Mouse (Mus musculus) stomach, postnatal 0 days (tissue): ENCODE data around the gene Calm5.

Experiments used
- CTCF ChIP-seq: IDR thresholded peaks from 2 replicates; pipeline ENCODE4 v1.5.1; 2016; ENCODE audit warnings: antibody characterized with exemption, low read depth, mild to moderate bottlenecking, moderate library complexity
- EP300 ChIP-seq: optimal IDR thresholded peaks from 2 replicates; pipeline ENCODE3; 2016; ENCODE audit warnings: antibody characterized with exemption

DNA sequence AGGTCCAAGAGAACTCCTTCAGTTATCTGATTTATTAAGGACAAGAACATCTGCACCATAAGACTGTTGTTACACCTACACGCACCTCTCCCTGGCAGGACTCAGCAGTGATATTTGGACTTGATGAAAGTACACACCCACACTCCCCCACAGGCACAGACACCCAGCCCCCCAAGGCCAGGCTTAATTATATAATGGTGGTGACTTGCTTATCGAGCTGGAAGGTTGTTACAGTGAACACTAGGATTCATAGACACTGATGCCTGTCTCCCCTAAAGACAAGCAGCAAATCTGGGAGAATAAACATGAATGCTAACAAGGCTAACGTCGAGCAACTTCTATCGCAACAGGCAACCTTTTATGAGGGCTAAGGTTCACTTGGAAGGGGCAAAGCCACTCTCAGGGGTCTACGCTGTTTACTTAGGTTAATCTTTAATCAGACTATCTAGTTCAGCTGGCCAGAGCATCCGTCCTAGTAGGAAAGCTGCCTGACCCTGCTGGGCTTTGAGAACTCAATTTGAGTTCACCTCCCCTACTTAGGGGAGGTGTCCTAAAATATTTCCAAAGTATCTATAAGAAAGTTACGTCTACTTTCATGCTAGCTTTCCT, 37.6 kb downstream of the Calm5 start:
- TF ChIP-seq CTCF (no peak), EP300 (no peak)
